Mouse (Mus musculus): ENCODE data around the gene Best1. TPM values are rescaled to one million over a fixed set of nuclear protein-coding genes. Genes with fewer than 3 reads are reported as not detected.

The Best1 gene
- polyA plus RNA-seq, 1 experiment from 2014 or later = 1.1 TPM

Other genes with a start within 250 kb of the Best1 start
- gene Scgb2a2, start 154.1 kb downstream of the Best1 start, polyA plus RNA-seq (2015; fragmentation: Nextera tagmentation; extraction: Ambion mirVana) = not detected in 2 replicates
- 131 and 132 TPM in 2 replicates for gene Incenp, start 102.1 kb downstream of the Best1 start, polyA plus RNA-seq (2015; fragmentation: Nextera tagmentation; extraction: Ambion mirVana)
- 1,860 and 1,896 TPM in 2 replicates for gene Fth1, start 21.0 kb downstream of the Best1 start, polyA plus RNA-seq (2015; fragmentation: Nextera tagmentation; extraction: Ambion mirVana)
- 31.5 and 33.1 TPM in 2 replicates for gene Rab3il1, start within 50 bp of the Best1 start, polyA plus RNA-seq (2015; fragmentation: Nextera tagmentation; extraction: Ambion mirVana)
- gene Fads3, start 39.9 kb upstream of the Best1 start, polyA plus RNA-seq (2015; fragmentation: Nextera tagmentation; extraction: Ambion mirVana) = 54.5 and 64.1 TPM in 2 replicates
- 98.0 and 99.3 TPM in 2 replicates for gene Fads2, start 100.1 kb upstream of the Best1 start, polyA plus RNA-seq (2015; fragmentation: Nextera tagmentation; extraction: Ambion mirVana)
- 101 and 106 TPM in 2 replicates for gene Fads1, start 181.3 kb upstream of the Best1 start, polyA plus RNA-seq (2015; fragmentation: Nextera tagmentation; extraction: Ambion mirVana)
- gene Tmem258, start 202.4 kb upstream of the Best1 start, polyA plus RNA-seq (2015; fragmentation: Nextera tagmentation; extraction: Ambion mirVana) = 440 and 459 TPM in 2 replicates
- 119 and 120 TPM in 2 replicates for gene Fen1, start 202.5 kb upstream of the Best1 start, polyA plus RNA-seq (2015; fragmentation: Nextera tagmentation; extraction: Ambion mirVana)
- 5.6 and 6.5 TPM in 2 replicates for gene Myrf, start 239.1 kb upstream of the Best1 start, polyA plus RNA-seq (2015; fragmentation: Nextera tagmentation; extraction: Ambion mirVana)

All from lung, embryonic 15.5 days (tissue).